Mouse (Mus musculus) lung, embryonic 14.5 days (tissue): ENCODE measurements around the gene Cstf3. TPM values are rescaled to one million over a fixed set of nuclear protein-coding genes. Genes with fewer than 3 reads are reported as not detected.

Source experiments
- ATAC-seq: fragments of 200-750 bp; cut with Nextera tagmentation; 2 replicates; pipeline ENCODE4 v1.8.0; 2017; ENCODE audit warnings: mild to moderate bottlenecking, moderate TSS enrichment, moderate library complexity; ENCODE audit not compliant: insufficient read depth
- DNase-seq: peaks from one replicate; pipeline ENCODE4 v3.0.0-alpha.2; 2015
- H3K27ac ChIP-seq: fragments of 300-500 bp; sonication (generic); 2 replicates; pipeline ENCODE4 v1.5.1; 2014; ENCODE audit warnings: low read depth, mild to moderate bottlenecking, moderate library complexity
- H3K27me3 ChIP-seq: fragments of 300-500 bp; sonication (generic); 2 replicates; pipeline ENCODE4 v1.6.1; 2014; ENCODE audit warnings: low read length, control low read depth; ENCODE audit not compliant: insufficient read depth
- H3K36me3 ChIP-seq: fragments of 300-500 bp; sonication (generic); 2 replicates; pipeline ENCODE4 v1.6.1; 2014; ENCODE audit warnings: control low read depth; ENCODE audit not compliant: insufficient read depth
- H3K4me1 ChIP-seq: fragments of 300-500 bp; sonication (generic); 2 replicates; pipeline ENCODE4 v1.6.1; 2014; ENCODE audit warnings: antibody characterized with exemption, control low read depth; ENCODE audit not compliant: insufficient read depth
- H3K4me2 ChIP-seq: fragments of 300-500 bp; sonication (generic); 2 replicates; pipeline ENCODE4 v1.6.1; 2014; ENCODE audit warnings: mild to moderate bottlenecking
- H3K4me3 ChIP-seq: fragments of 300-500 bp; sonication (generic); 2 replicates; pipeline ENCODE4 v1.5.1; 2014; ENCODE audit warnings: low read depth, low read length
- H3K9ac ChIP-seq: fragments of 300-500 bp; sonication (generic); 2 replicates; pipeline ENCODE4 v1.6.1; 2014
- H3K9me3 ChIP-seq: fragments of 300-500 bp; sonication (generic); 2 replicates; pipeline ENCODE4 v1.6.1; 2016; ENCODE audit warnings: low read depth, low read length, control low read depth
- CTCF ChIP-seq: IDR thresholded peaks from 2 replicates; pipeline ENCODE4 v1.5.1; 2016; ENCODE audit warnings: antibody characterized with exemption, low read depth
- WGBS: fragments of 180-500 bp; shearing (Covaris S2); extraction: QIAGEN DNeasy Blood & Tissue Kit; methylation state at CpG from one replicate; pipeline ENCODE4 v1.1.7; 2014; 5-methylcytosine and 5-hydroxymethylcytosine counted together
- polyA plus RNA-seq: library from polyadenylated mRNA; unstranded; fragments of >200 nt; fragmentation: Nextera tagmentation; extraction: Ambion mirVana; gene quantifications from 2 replicates; pipeline ENCODE4 v1.2.1, GENCODE M21; 2014

Gene Cstf3
- polyA plus RNA-seq, 1 experiment from 2014 or later, result 68.8 TPM

- Histone ChIP-seq H3K27ac (no peak overlapping the region), H3K9ac (no peak overlapping the region), H3K9me3 (no peaks in the 10 kb centered on the region), H3K36me3 (no peaks in the 10 kb centered on the region), H3K4me2 (no peak overlapping the region), H3K4me1 (no peaks in the 10 kb centered on the region), H3K4me3 (no peak overlapping the region), H3K27me3 (no peaks in the 10 kb centered on the region)
- ATAC-seq, result no peak
- no peak for DNase-seq
- 84% methylated on average over 4 of the region's 4 CpGs for WGBS
- TF ChIP-seq CTCF, result no peak
Measured at GRCm38 (mm10) chr2:104690720-104691119, 100.4 kb downstream of the Cstf3 start.

GRCm38 (mm10) chr2:104692551-104692950 lies 102.2 kb downstream of the Cstf3 start:
- no peak overlapping the region for H3K4me3 ChIP-seq
- ATAC-seq, result no peak
- no peak overlapping the region for H3K27ac ChIP-seq
- H3K9ac ChIP-seq, result no peak overlapping the region
- H3K9me3 ChIP-seq, result no peaks in the 10 kb centered on the region
- no peak overlapping the region for H3K4me2 ChIP-seq
- no peaks in the 10 kb centered on the region for H3K4me1 ChIP-seq
- no peaks in the 10 kb centered on the region for H3K27me3 ChIP-seq
- WGBS, result 42% methylated on average over 2 of the region's 2 CpGs
- no peak for TF ChIP-seq CTCF
- peak; percentile 32 for DNase-seq
- no peaks in the 10 kb centered on the region for H3K36me3 ChIP-seq

GRCm38 (mm10) chr2:104699659-104700058 lies 109.3 kb downstream of the Cstf3 start:
- H3K4me1 ChIP-seq, result no peaks in the 10 kb centered on the region
- H3K4me3 ChIP-seq, result no peak overlapping the region
- TF ChIP-seq CTCF, result no peak
- DNase-seq (no peak), ATAC-seq (no peak)
- 84% methylated on average over 11 of the region's 11 CpGs for WGBS
- no peaks in the 10 kb centered on the region for H3K9me3 ChIP-seq
- H3K9ac ChIP-seq, result no peak overlapping the region
- H3K4me2 ChIP-seq, result no peak overlapping the region
- H3K27ac ChIP-seq, result no peak overlapping the region
- no peaks in the 10 kb centered on the region; the same call in 1 of the 2 replicates for H3K36me3 ChIP-seq
- no peaks in the 10 kb centered on the region for H3K27me3 ChIP-seq

GRCm38 (mm10) chr2:104703158-104703557 lies 112.8 kb downstream of the Cstf3 start:
- 71% methylated on average over 3 of the region's 3 CpGs for WGBS
- Histone ChIP-seq H3K27ac (no peak overlapping the region), H3K36me3 (no peaks in the 10 kb centered on the region; the same call in 1 of the 2 replicates), H3K9ac (no peak overlapping the region), H3K4me2 (no peak overlapping the region), H3K27me3 (no peaks in the 10 kb centered on the region), H3K4me3 (no peak overlapping the region), H3K4me1 (no peaks in the 10 kb centered on the region), H3K9me3 (no peaks in the 10 kb centered on the region)
- no peak for TF ChIP-seq CTCF
- DNase-seq, result no peak
- ATAC-seq, result no peak

GRCm38 (mm10) chr2:104704355-104704754 lies 114.0 kb downstream of the Cstf3 start:
- no peak overlapping the region for H3K4me2 ChIP-seq
- no peak for TF ChIP-seq CTCF
- H3K4me1 ChIP-seq, result no peaks in the 10 kb centered on the region
- no peak overlapping the region for H3K27ac ChIP-seq
- DNase-seq (no peak), ATAC-seq (peak; percentile 38; the same call in 1 of the 2 replicates)
- no peak overlapping the region for H3K4me3 ChIP-seq
- H3K9ac ChIP-seq, result no peak overlapping the region
- 51% methylated on average over 3 of the region's 3 CpGs for WGBS
- no peaks in the 10 kb centered on the region for H3K9me3 ChIP-seq
- no peaks in the 10 kb centered on the region; the same call in 1 of the 2 replicates for H3K36me3 ChIP-seq
- no peaks in the 10 kb centered on the region for H3K27me3 ChIP-seq

- no peaks in the 10 kb centered on the region for H3K27me3 ChIP-seq
- H3K27ac ChIP-seq, result no peak overlapping the region
- H3K4me1 ChIP-seq, result peaks cover 7% of the 10 kb centered on the region
- no peaks in the 10 kb centered on the region for H3K9me3 ChIP-seq
- no peaks in the 10 kb centered on the region; the same call in 1 of the 2 replicates for H3K36me3 ChIP-seq
- no peak for TF ChIP-seq CTCF
- no peak overlapping the region for H3K9ac ChIP-seq
- 61% methylated on average over 6 of the region's 6 CpGs for WGBS
- no peak for DNase-seq
- ATAC-seq, result no peak
- H3K4me2 ChIP-seq, result no peak overlapping the region
- H3K4me3 ChIP-seq, result no peak overlapping the region
Measured at GRCm38 (mm10) chr2:104709786-104710337, 119.5 kb downstream of the Cstf3 start.

- no peak overlapping the region for H3K27ac ChIP-seq
- H3K4me1 ChIP-seq, result peaks cover 7% of the 10 kb centered on the region
- no peaks in the 10 kb centered on the region for H3K27me3 ChIP-seq
- no peaks in the 10 kb centered on the region for H3K36me3 ChIP-seq
- peak overlapping the region; percentile 63 for H3K4me2 ChIP-seq
- peak overlapping the region; percentile 68 for H3K4me3 ChIP-seq
- ATAC-seq, result no peak
- TF ChIP-seq CTCF, result no peak
- DNase-seq, result peak; percentile 21
- peak overlapping the region; percentile 71 for H3K9ac ChIP-seq
- no peaks in the 10 kb centered on the region for H3K9me3 ChIP-seq
- WGBS, result 22% methylated on average over 6 of the region's 6 CpGs
Measured at GRCm38 (mm10) chr2:104710670-104711370, 120.5 kb downstream of the Cstf3 start.
